Mouse (Mus musculus) spleen, embryonic (tissue): ENCODE data around the gene Unc119b.

Source experiments
- CTCF ChIA-PET: fragments of 350-600 bp; sonication (Branson Sonifier 250); formaldehyde crosslinking; loops from one replicate; lab custom pipeline; 2022; lab: Charles Lee

Unc119b gene

DNA sequence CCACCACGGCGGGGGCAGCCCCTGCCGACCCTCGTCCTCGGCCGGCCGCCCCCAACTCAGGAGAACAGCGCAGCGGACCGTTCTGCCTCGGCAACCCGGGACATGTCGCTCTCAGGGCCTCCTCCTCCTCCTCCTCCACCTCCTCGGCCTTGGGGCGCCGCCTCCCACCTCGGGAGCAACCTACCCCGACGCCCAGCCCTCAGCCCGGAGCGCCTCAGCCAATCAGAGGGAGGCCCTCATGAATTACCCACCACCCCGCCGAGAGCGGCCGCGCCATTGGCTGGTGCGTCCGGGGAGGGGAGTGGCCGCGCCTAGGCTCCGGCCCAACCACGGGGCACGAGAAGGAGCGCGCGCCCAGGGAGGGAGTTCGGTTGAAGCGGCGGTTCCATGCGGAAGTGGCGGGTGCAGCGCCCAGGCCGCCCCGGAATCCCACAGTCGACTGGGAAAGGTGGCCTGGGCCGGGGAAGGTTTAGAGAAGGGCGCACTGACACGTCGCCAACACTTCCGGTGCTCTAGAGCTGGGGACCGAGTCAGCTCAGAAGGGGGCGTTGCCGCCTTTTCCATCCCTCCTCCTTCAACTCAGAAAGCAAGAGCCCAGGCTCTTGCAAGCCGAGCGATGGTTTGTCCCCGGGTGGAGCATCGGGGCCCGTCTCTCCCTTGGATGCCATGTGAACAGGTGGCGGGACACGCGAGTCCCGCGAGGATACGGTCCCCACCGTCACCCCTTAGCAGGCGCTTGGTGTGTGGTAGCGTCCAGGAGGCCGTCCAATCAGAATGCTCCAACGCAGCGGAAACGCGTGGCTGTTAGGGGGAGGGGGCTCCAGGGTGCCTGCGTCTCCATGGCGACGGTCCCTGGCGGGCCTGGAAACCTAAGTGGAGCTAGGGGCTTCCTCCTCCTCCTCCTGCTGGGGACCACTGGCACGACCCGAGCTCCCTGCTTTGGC, 23.5 kb upstream of the Unc119b start, which contains the start of gene Mlec:
Mlec (minus strand) TSS at position 140 of the 944 bp plus-strand sequence.
- CTCF ChIA-PET, result interaction anchor here (0.5 to 1.3 kb wide), 5 partner anchors 25 to 212 kb away, joined by 3 to 7 read pairs (median 3); no protein-coding TSS in a partner anchor

DNA sequence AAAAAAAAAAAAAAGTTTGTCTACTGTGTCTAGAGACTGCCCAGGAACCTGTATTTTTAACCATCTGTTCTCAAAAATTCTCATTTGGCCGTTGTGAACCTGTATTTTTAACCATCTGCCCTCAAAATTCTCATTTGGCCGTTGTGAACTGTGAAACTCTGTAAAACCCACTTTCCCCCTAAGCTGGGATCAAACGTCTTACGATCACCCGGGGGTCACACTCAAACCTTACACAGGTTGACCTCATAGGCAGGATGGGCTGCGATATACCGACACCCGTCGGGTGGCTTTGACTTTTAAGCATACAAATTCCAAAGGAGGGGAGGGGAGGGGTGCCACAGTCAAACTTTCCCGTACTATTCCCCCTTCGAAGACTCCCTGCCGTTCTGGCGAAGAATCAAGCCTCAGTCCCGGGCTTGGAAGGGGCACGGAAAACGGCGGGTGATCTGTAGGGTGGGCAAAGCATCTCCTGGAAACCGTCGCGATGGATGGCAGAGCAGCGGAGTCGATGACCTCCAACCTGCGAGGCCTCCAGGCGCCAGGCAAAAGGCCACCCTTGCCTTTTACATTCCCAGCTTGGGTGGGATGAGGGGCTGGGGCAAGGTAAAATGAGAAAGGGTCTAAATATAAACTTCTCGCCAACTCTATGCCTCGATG, 22.3 kb upstream of the Unc119b start:
- CTCF ChIA-PET, result interaction anchor here (0.6 to 1.3 kb wide), 3 partner anchors 12 to 183 kb away, joined by 3 to 15 read pairs (median 4); no protein-coding TSS in a partner anchor

DNA sequence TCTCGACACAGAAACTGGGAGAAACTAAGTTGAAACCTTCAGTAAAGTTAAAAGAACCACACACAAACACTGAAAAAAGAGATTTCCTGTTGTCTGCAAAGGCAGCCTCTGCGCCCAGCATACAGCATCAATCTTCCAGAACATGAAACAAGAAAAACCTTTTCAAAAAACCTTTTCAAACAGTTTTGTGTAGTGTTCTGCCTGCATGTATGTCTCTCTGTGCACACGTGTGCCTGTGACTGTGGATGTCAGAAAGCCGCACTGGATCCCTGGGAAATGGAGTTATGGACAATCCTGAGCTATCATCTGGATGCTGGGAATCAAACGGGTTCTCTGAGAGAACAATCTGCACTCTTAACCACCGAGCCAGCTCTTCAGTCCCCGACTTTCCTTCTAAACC, 21.6 kb upstream of the Unc119b start:
- CTCF ChIA-PET, result interaction anchor here (0.6 to 1.3 kb wide), 2 partner anchors 13 to 184 kb away, joined by 4 to 15 read pairs; no protein-coding TSS in a partner anchor

DNA sequence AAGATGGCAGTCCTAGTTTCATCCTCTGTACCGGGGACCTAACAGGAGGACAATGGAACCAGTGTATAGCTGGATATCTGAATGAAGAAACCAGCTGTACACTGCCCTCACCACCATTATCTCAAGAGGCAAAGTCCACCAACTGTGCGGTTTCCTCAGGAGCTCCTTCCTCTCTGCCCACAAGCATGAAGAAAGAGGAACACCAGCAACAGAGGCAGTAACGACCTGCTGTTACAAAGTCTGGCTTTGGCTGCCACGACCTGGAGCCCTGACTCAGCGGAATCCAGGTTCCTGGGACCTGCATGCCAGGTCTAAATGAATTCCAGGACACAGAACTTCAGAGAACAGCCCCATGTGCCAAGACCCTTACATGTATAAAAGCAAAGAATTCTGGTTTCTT, 21.1 kb upstream of the Unc119b start:
- CTCF ChIA-PET, result no interaction called here

DNA sequence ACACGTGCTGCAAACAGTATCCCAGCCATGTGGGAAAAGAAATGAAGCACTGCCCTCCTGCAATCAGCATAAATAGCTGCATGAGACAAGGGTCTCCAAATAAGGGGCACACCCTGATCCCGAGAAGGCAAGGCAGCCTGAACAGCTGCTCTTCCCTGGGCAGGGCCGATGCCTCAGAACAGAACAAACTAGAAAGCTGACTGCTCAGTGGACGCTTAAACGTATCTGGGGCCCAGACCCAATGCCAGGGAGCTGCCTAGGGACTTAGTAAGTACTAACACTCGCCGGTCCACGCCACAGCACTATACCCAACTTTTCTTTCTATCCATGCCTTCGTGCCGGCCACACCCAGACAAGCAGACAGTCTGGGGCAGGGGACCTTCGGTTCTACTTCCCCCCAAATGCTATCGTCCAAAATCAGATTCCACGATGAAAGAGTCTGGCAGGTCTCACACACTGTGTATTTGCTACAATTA, 20.4 kb upstream of the Unc119b start:
- CTCF ChIA-PET, result interaction anchor here (0.5 kb wide), 1 partner anchor 209 kb away, joined by 4 read pairs; no protein-coding TSS in a partner anchor

DNA sequence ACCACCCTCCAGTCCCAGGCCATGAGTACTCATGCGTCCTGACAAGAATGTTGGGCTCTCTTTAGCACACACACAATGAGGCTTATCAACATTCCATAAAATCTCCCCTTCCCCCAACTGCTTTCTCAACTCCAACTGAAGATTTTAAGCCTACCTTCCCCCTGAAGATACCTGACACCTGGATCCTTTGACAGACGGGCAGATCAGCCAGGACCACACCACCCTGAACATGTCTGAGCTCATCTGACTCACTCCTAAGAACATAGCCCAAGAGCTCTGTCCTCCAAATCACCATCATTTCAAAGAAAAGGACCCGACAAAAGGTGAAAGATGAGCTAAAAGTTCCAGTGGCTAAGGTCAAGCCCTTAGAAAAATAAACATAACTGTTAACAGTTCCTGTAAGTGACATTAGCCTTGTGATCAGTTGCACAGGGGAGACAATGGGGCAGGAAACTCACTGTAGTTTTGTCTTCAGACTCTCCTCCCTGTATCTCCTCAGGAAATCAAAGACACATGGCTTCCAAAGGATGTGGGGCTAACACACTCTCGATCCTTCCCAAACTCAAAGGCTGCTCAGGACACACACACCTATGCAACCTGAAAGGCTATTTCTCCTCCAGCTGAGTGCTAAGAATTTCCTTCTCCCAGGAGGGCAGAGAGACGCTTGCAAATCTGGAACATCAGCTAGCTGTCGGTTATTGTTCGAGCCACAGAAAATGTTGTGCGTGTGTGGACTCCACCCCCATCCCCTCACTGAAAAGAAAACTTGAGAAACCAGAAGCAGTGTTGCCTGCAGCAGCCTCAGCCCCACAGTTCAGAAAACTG, 17.6 kb upstream of the Unc119b start:
- CTCF ChIA-PET, result interaction anchor here (1.2 kb wide), 1 partner anchor 22 kb away, joined by 6 read pairs; no protein-coding TSS in a partner anchor

DNA sequence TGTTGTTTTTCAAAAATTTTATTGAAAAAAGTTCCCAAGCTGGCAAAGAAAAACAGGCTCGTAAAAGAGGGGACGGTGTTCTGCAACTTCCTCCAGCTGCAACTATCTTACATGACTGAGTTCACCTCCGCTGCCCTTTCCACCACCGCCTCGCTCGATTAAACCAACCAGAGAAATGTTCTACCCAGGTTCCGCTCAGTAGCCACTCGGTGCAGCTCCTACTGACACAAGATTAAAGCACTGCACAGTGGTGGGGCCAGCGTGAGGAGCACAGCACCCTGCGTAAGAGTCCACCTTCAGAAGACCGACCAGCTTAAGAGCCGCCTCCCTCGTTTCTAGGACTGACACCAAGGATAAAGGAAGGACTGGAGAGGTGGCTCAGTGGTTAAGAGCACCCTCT, 16.7 kb upstream of the Unc119b start:
- CTCF ChIA-PET, result interaction anchor here (1.2 kb wide), 1 partner anchor 23 kb away, joined by 6 read pairs; no protein-coding TSS in a partner anchor

DNA sequence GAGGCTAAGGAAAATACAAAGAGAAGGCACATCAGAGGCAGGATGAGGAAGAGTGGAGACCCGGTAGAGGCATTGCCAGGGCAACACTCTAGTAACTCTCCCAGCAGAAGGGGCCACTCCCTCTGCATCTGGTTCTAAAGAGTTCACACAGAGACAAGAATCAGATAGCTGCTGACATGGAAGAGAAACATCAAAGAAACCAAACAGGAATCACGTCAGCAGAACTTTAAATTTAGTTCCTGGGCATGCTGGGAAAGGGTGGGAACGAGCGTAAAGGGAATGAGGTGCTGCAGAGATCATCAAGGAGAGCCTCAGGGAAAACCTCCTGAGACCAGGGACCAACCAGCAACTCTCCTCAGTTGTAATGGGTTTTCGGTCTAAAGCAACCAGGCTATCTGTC, 16.2 kb upstream of the Unc119b start:
- CTCF ChIA-PET, result interaction anchor here (1.2 kb wide), 1 partner anchor 23 kb away, joined by 6 read pairs; no protein-coding TSS in a partner anchor

DNA sequence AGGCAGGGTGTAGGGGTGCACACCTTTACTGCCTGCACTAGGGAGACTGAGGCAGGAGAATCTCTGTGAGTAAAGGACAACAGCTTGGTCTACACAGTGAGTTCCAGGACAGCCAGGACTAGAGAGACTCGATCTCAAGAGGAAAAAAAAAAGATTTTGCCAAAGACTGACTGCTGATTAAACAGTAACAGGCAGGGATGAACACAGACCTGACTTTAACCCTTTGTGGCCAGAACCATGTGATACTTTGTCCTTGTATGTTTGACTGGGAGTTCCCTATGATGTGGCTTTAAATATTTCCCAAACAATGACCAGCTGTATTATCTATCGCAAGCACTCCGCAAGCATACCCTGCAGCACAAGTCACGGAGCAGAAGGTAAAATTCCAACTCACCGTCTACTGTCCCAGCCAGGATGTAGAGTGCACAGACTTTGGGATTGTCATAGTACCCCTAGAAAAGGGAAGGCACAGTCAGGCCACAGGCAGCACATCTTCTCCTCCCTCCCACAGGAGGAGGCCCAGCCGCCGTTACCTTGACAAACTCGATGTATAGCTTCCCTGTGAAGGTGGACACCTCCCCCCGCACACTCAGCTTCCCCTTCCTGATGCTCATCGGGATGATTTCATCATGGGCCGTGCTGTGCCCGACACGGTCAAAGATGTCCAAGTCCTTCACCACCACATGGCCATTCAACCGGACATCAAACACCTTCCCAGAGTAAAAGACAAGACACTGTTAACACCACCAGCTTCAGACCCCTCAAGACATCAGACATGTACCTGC, 15.1 kb upstream of the Unc119b start:
- CTCF ChIA-PET, result no interaction called here

DNA sequence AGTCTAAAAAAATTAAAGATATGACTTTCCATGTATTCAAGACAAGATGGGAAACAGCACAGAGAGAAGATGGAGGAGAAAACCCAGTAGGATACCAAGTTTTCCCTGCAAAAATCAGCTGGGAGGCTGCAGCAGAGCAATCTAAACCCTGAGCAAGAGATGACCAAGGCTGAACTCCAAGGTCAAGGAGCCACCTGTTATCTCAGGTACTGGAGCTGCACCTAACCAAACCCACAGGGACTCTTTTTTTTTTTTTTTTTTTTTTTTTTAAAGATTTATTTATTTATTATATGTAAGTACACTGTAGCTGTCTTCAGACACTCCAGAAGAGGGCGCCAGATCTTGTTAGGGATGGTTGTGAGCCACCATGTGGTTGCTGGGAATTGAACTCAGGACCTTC, 14.1 kb upstream of the Unc119b start:
- CTCF ChIA-PET, result interaction anchor here (0.6 to 0.8 kb wide), 3 partner anchors 12 to 448 kb away, joined by 3 to 12 read pairs (median 8); no protein-coding TSS in a partner anchor

DNA sequence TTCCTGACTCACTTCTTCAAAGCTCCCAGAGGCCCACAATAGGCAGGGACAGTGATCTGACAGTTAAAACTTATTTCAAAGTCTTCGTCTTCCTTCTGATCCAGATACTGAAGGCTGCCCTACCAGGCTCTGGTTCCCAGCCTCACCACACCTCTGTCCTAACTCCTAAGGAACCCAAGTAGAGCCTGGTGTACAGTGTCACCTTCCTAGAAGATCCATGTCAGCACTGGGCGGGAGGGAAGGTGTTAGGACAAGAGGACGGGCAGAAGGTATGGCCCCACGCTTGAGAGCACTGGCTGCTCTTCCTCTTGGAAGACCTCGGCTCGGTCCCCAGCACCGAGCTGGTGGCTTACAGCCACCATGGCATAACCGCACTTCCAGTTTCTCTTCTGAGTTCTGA, 13.6 kb upstream of the Unc119b start:
- CTCF ChIA-PET, result interaction anchor here (0.5 to 0.8 kb wide), 4 partner anchors 11 to 666 kb away, joined by 3 to 12 read pairs (median 6); no protein-coding TSS in a partner anchor

DNA sequence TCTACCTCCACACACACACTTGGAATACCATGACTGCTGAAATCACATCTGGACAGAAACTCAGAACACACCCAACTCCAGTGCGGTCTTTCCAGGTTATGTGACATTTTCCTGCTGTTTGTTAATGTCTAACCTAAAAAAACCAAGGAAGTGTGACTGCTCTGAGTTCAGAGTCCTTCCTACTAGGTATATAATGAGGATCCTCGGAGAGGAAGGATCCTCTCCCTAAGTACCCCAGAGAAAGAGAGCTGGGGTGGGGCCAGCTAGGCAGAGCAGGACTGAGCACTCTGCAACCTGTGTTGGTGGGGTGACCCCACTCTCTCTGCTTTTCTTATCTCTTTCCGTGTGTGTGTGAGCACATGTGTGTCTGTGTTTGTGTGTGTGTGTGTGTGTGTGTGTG, 12.6 kb upstream of the Unc119b start:
- CTCF ChIA-PET, result no interaction called here

DNA sequence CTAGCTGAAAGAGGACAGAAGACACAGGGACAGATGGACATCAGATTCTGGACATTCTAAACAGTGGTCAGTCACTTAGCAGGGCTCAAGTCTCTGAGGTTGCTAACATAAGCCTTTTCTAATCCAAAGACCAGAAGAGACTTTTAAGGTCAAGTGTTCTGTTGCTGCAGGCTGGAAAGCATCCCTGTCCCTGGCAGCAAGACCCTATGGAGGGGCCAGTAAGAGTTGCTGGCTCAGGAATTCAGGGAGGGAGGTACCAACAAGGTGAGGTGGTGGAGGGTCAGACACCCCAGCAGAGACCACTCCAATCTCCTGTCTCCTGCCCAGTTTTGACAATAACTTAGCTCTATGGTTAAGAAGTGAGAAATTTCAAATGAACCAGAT, 12.0 kb upstream of the Unc119b start:
- CTCF ChIA-PET, result no interaction called here

DNA sequence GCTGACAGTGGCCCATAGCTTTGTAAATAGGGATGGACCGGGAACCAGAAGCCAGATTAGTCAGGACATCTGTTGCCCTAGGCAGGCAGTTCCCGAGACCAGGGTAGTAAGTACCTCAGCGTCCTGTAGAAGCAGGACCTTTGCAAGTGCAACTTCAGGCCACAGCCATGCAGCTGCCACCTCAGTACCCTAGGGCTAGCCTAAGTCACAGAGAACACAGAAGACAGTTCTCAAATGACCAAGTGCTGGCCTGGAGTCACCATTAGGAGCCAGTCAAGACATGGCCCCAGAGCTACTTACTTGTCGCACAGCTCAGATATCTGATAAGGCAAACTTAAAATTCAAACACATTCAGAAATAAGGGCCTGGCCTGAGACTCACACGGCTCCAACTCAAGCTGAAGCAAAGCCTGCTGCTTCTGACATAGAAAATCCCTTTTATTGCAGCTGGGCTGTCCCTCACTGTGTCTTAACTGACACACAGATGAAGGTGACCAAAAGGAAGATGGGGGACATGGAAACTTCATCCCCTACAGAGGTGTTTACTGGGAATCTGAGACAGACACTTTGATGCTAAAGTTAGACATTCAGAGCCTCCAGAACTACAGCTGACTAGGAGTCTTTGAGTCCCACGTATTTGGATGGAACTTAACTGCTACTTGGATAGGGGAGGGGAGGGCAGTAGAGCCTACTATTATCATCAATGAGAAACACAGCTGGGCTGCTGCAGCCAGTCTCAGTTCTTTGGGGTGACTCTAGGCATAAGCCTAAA, 11.4 kb upstream of the Unc119b start:
- CTCF ChIA-PET, result no interaction called here

DNA sequence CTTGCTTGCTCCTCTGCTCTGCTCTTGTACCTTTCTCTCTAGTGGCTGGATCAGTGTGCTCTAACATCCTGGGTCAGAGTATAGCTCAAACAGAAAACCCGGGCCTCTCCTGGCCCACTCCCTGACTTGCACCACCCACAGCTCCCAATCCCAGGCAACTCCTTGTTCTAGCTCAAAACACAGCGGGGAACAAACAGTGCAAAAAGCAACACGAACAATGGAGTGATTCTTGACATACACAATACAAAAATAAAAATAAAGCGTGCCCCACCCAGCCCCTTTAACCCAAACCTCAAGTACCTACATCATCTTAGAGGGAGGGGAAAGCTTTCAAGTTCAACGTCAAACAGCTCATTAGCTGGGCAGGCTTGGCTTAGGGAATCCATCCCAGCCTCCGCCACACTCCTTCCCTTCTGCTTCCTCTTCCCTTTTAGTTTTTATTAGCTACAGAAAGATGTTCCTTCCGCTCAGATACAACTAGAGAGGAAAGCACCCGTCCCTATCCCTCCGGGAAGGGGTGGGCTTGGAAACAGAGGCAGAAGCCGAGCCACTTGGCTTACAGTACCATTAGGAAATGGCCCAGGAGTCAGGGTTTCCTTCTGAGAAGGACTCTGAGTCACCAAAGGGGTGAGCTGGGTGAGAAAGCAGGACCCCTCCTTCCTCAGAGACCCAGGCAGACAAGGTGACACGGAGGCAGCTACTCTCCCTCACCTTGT, 10.6 kb upstream of the Unc119b start:
- CTCF ChIA-PET, result no interaction called here

DNA sequence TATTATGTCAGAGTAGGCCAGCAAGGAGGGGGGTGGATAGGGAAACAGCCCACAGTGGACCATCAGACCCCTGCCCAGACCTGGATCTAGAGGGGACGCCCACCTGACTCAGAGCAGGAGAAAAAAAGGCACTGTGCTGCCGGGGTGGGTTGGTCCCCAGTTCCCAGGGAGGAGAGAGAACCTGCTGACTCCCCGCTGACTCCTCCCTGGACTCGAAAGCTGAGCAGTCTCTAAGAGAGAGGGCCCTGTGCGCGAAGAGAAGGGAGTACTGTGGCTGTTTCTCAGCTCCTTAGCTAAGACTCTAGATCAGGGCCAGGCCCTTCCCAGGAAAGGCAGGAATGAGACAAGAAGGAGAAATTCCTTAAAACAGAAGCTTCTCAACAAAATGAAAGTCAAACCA, 9.7 kb upstream of the Unc119b start:
- CTCF ChIA-PET, result no interaction called here

DNA sequence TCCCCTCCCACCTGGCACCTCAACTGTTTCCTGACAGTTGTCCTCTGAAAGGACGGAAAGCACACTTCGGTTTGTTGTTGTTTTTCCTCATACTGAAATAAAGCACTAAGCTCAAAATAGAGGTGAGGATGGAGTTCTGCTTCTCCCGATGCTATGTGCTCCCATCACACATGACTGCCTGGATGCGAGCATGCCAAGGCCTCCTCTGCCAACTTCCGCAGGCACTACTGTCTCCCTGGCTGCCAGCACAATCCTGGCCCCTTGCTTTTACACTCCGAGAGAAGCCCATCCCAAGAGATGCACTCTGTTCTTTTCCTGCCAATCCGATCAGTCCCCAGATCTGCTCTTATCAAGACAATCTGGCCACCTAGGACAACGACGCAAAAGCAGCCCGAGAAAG, 8.8 kb upstream of the Unc119b start:
- CTCF ChIA-PET, result no interaction called here

DNA sequence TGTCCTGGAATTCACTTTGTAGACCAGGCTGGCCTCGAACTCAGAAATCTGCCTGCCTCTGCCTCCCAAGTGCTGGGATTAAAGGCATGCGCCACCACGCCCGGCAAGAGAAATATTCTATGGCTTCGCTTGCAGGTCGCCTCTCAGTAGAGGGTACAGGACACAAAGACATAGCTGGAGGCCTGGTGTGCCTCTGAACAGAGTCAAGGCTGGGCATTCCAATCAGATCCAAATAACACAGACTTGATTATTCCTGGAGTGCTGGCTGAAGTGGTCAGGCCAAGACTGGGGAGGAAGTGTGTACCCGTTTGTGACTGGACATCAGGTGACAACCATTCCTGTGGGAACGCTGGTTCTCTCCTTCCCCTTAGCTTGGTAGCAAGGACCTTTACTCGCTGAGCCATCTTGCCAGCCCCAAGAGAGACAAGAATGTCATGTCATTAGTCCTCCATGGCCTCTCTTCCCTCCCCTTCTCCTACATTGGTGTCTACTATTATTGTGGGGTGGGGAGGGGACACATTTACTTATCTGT, 7.5 kb upstream of the Unc119b start:
- CTCF ChIA-PET, result interaction anchor here (0.6 kb wide), 1 partner anchor 9 kb away, joined by 14 read pairs; no protein-coding TSS in a partner anchor
